Mouse (Mus musculus) MEL (cell line): ENCODE results near the gene Rph3al. TPM values are rescaled to one million over a fixed set of nuclear protein-coding genes. Genes with fewer than 3 reads are reported as not detected.

Experiments used
- DNase-seq: peaks from one replicate; pipeline ENCODE4 v3.0.0; 2011; ENCODE audit warnings: low read depth, low spot score
- H3K27ac ChIP-seq: 2 replicates; pipeline ENCODE4 v1.5.1; 2012; ENCODE audit warnings: low read depth, mild to moderate bottlenecking, control low read depth, low read length, moderate library complexity; ENCODE audit not compliant: control insufficient read depth
- H3K27me3 ChIP-seq, 2 experiments: fragments of 150-350 bp in 1 of 2; sonication (generic) in 1 of 2; 2 replicates each; pipeline ENCODE4 v1.6.1; 2012; ENCODE audit warnings: low read length in 2 of 2, mild to moderate bottlenecking in 2 of 2, improper control_type of control experiment in 1 of 2, moderate library complexity in 1 of 2; ENCODE audit not compliant: insufficient read depth in 2 of 2, control insufficient read depth in 1 of 2
- H3K36me3 ChIP-seq, 2 experiments: 2 replicates each; pipeline ENCODE4 v1.6.1; 2012 to 2014; ENCODE audit warnings: low read length in 2 of 2, improper control_type of control experiment in 1 of 2, inconsistent platforms in 1 of 2, mild to moderate bottlenecking in 1 of 2; ENCODE audit not compliant: insufficient read depth in 2 of 2, control insufficient read depth in 1 of 2
- H3K4me1 ChIP-seq, 2 experiments: fragments of 150-350 bp in 1 of 2; sonication (generic) in 1 of 2; 2 replicates each; pipeline ENCODE4 v1.6.1; 2012; ENCODE audit warnings: low read length in 2 of 2, improper control_type of control experiment in 1 of 2, mild to moderate bottlenecking in 1 of 2; ENCODE audit not compliant: insufficient read depth in 2 of 2, control insufficient read depth in 1 of 2
- H3K4me3 ChIP-seq, 2 experiments: fragments of 150-350 bp in 1 of 2; sonication (generic) in 1 of 2; 2 replicates each; pipeline ENCODE4 v1.5.1; 2012; ENCODE audit warnings: low read depth in 2 of 2, low read length in 2 of 2, mild to moderate bottlenecking in 2 of 2, moderate library complexity in 2 of 2, control low read depth in 1 of 2, improper control_type of control experiment in 1 of 2; ENCODE audit not compliant: control insufficient read depth in 1 of 2, insufficient read depth in 1 of 2
- H3K79me2 ChIP-seq: 2 replicates; pipeline ENCODE4 v1.6.1; 2012; ENCODE audit warnings: mild to moderate bottlenecking, low read length, moderate library complexity; ENCODE audit not compliant: control insufficient read depth, poor library complexity, insufficient read depth
- H3K9ac ChIP-seq: 2 replicates; pipeline ENCODE4 v1.6.1; 2012; ENCODE audit warnings: low read depth, mild to moderate bottlenecking, control low read depth, low read length, moderate library complexity; ENCODE audit not compliant: control insufficient read depth, poor library complexity, severe bottlenecking
- H3K9me3 ChIP-seq: fragments of 150-350 bp; sonication (generic); replicated peaks from 2 replicates; pipeline ENCODE4 v1.6.1; 2012; ENCODE audit warnings: mild to moderate bottlenecking, low read length, improper control_type of control experiment, moderate library complexity; ENCODE audit not compliant: insufficient read depth
- CHD1 ChIP-seq: IDR thresholded peaks from 2 replicates; pipeline ENCODE4 v1.6.1; 2012; ENCODE audit warnings: low read depth, mild to moderate bottlenecking, inconsistent platforms, low read length, improper control_type of control experiment
- CHD2 ChIP-seq: IDR thresholded peaks from 2 replicates; pipeline ENCODE4 v1.6.1; 2011; ENCODE audit warnings: low read length, improper control_type of control experiment
- CTCF ChIP-seq, 3 experiments: IDR thresholded peaks in 2 of 3; conservative IDR thresholded peaks in 1 of 3; 2 replicates each; pipeline ENCODE4 v1.5.1; 2011 to 2012; ENCODE audit warnings: low read length in 3 of 3, low read depth in 2 of 3, mild to moderate bottlenecking in 2 of 3, improper control_type of control experiment in 1 of 3, inconsistent platforms in 1 of 3, mixed read lengths in 1 of 3, moderate library complexity in 1 of 3; ENCODE audit not compliant: control insufficient read depth in 1 of 3, insufficient read depth in 1 of 3, poor library complexity in 1 of 3, severe bottlenecking in 1 of 3
- EP300 ChIP-seq, 2 experiments: IDR thresholded peaks; 2 replicates each; pipeline ENCODE4 v1.6.1; 2011; ENCODE audit warnings: improper control_type of control experiment in 2 of 2, low read length in 2 of 2, low read depth in 1 of 2, mild to moderate bottlenecking in 1 of 2
- ETS1 ChIP-seq: IDR thresholded peaks from 2 replicates; pipeline ENCODE4 v1.6.1; 2012; ENCODE audit warnings: low read depth, mild to moderate bottlenecking, inconsistent platforms, low read length, improper control_type of control experiment, moderate library complexity
- GATA1 ChIP-seq: IDR thresholded peaks from 2 replicates; pipeline ENCODE4 v1.6.1; 2011; ENCODE audit warnings: low read depth, low read length, improper control_type of control experiment
- JUND ChIP-seq: IDR thresholded peaks from 2 replicates; pipeline ENCODE4 v1.6.1; 2011; ENCODE audit warnings: low read depth, mild to moderate bottlenecking, improper control_type of control experiment, low read length
- KAT2A ChIP-seq: conservative IDR thresholded peaks from 2 replicates; pipeline ENCODE4 v1.6.1; 2012; ENCODE audit warnings: low read depth, low read length, improper control_type of control experiment, inconsistent platforms
- MAX ChIP-seq: IDR thresholded peaks from 2 replicates; pipeline ENCODE4 v1.6.1; 2011; ENCODE audit warnings: low read length, improper control_type of control experiment
- MAZ ChIP-seq: IDR thresholded peaks from 2 replicates; pipeline ENCODE4 v1.6.1; 2012; ENCODE audit warnings: low read depth, mild to moderate bottlenecking, inconsistent platforms, low read length, improper control_type of control experiment
- MEF2A ChIP-seq: IDR thresholded peaks from 2 replicates; pipeline ENCODE4 v1.6.1; 2014; ENCODE audit warnings: low read depth, mild to moderate bottlenecking, inconsistent platforms, low read length, improper control_type of control experiment; ENCODE audit not compliant: poor library complexity, insufficient replicate concordance, severe bottlenecking; ENCODE audit errors: extremely low read depth
- NRF1 ChIP-seq: IDR thresholded peaks from 2 replicates; pipeline ENCODE4 v1.6.1; 2014; ENCODE audit warnings: low read depth, mild to moderate bottlenecking, inconsistent platforms, low read length, improper control_type of control experiment, moderate library complexity; ENCODE audit not compliant: poor library complexity, insufficient read depth, severe bottlenecking
- POLR2A ChIP-seq, 2 experiments: IDR thresholded peaks; 2 replicates each; pipeline ENCODE4 v1.6.1; 2011 to 2012; ENCODE audit warnings: low read length in 2 of 2, mild to moderate bottlenecking in 2 of 2, control low read depth in 1 of 2, improper control_type of control experiment in 1 of 2, low read depth in 1 of 2, moderate library complexity in 1 of 2; ENCODE audit not compliant: control insufficient read depth in 1 of 2, insufficient read depth in 1 of 2, poor library complexity in 1 of 2
- POLR2AphosphoS2 ChIP-seq: IDR thresholded peaks from 2 replicates; pipeline ENCODE4 v1.6.1; 2011; ENCODE audit warnings: low read length, improper control_type of control experiment
- POLR2AphosphoS5 ChIP-seq: IDR thresholded peaks from 2 replicates; pipeline ENCODE4 v1.6.1; 2012; ENCODE audit warnings: low read depth, borderline replicate concordance, mild to moderate bottlenecking, inconsistent platforms, low read length, moderate library complexity, mixed read lengths
- SMC3 ChIP-seq: IDR thresholded peaks from 2 replicates; pipeline ENCODE4 v1.6.1; 2011; ENCODE audit warnings: low read depth, low read length, improper control_type of control experiment
- TBP ChIP-seq: IDR thresholded peaks from 2 replicates; pipeline ENCODE4 v1.8.0; 2011; ENCODE audit warnings: low read depth, low read length, improper control_type of control experiment
- TCF12 ChIP-seq: IDR thresholded peaks from 2 replicates; pipeline ENCODE4 v1.6.1; 2014; ENCODE audit warnings: low read depth, mild to moderate bottlenecking, inconsistent platforms, low read length, improper control_type of control experiment, moderate library complexity
- UBTF ChIP-seq: IDR thresholded peaks from 2 replicates; pipeline ENCODE4 v1.6.1; 2012; ENCODE audit warnings: low read depth, mild to moderate bottlenecking, inconsistent platforms, low read length, improper control_type of control experiment, moderate library complexity, borderline replicate concordance; ENCODE audit not compliant: insufficient read depth
- USF2 ChIP-seq, 2 experiments: IDR thresholded peaks; 2 replicates each; pipeline ENCODE4 v1.6.1; 2011 to 2012; ENCODE audit warnings: improper control_type of control experiment in 2 of 2, low read length in 2 of 2, borderline replicate concordance in 1 of 2, inconsistent platforms in 1 of 2, low read depth in 1 of 2, mild to moderate bottlenecking in 1 of 2; ENCODE audit not compliant: insufficient read depth in 1 of 2
- ZC3H11A ChIP-seq: IDR thresholded peaks from 2 replicates; pipeline ENCODE4 v1.6.1; 2012; ENCODE audit warnings: low read depth, mild to moderate bottlenecking, inconsistent platforms, low read length, improper control_type of control experiment
- ZNF384 ChIP-seq: IDR thresholded peaks from 2 replicates; pipeline ENCODE4 v1.6.1; 2012; ENCODE audit warnings: low read depth, mild to moderate bottlenecking, inconsistent platforms, low read length, improper control_type of control experiment
- polyA plus RNA-seq, 2 experiments: library from polyadenylated mRNA; stranded (reverse) in 1 of 2; unstranded in 1 of 2; fragments of >175 nt in 1 of 2; fragments of >200 nt in 1 of 2; gene quantifications; 2 replicates each; pipeline versions ENCODE4 v1.2.1 to v1.2.4; 2012; ENCODE audit warnings: low replicate concordance in 2 of 2, low read depth in 1 of 2; ENCODE audit not compliant: insufficient read length in 2 of 2, insufficient read depth in 1 of 2, missing spikeins in 1 of 2
- total RNA-seq: library from RNA; depleted of rRNA; stranded (reverse); fragments of 300-350 nt; gene quantifications from 2 replicates; pipeline ENCODE4 v1.2.3, GENCODE M21; 2012

Rph3al gene
- total and polyA plus RNA-seq, 3 experiments, result 9.4 to 23.0 TPM; not detected in 1

DNA sequence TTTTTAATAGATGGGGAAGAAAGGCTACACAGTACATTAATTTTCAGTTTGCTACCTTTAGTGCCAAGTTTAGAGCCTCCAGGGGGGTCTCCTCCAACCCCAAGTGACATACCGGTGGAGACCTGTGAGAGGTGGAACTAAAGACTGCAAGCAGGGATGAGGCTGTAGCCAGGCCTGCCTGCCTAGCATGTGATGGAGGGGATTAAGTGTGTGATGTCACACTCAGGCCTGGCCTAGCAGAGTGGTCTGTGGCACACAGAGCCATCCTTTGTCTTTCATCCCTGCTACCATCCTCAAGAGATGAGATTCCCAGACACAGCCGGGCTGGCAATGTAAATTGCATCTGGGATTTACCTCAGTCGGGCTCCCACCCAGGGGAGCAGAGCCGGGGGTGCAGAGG, 67.3 kb downstream of the Rph3al start:
- Histone ChIP-seq H3K27me3 (no peaks in the 10 kb centered on the region), H3K79me2 (no peaks in the 10 kb centered on the region), H3K36me3 (peaks cover 0 to 5% of the 10 kb centered on the region in 2 experiments; a peak in 2 of 4 replicates), H3K27ac (no peak overlapping the region), H3K4me1 (peaks cover 2 to 6% of the 10 kb centered on the region in 2 experiments; a peak in 2 of 4 replicates), H3K9me3 (no peaks in the 10 kb centered on the region), H3K9ac (no peak overlapping the region)
- DNase-seq, result no peak
- no peak for TF ChIP-seq CHD1
- no peak for TF ChIP-seq MAZ
- no peak for TF ChIP-seq POLR2AphosphoS2
- no peak for TF ChIP-seq SMC3
- no peak for TF ChIP-seq TCF12
- TF ChIP-seq CHD2, result no peak
- TF ChIP-seq EP300 (IDR thresholded peaks at IDR 0.05; ENCODE audit: low read depth in 1 of 2, low read length in 2 of 2), result no peak
- no peak for TF ChIP-seq GATA1
- no peak for TF ChIP-seq TBP
- no peak for TF ChIP-seq MAX
- TF ChIP-seq ZC3H11A, result no peak
- no peak for TF ChIP-seq POLR2AphosphoS5
- TF ChIP-seq POLR2A (IDR thresholded peaks at IDR 0.05; ENCODE audit: control insufficient read depth in 1 of 2, insufficient read depth in 1 of 2, low read depth in 1 of 2, low read length in 2 of 2, poor library complexity in 1 of 2), result no peak
- TF ChIP-seq, all 39 proteins: peak for 0
- no peak overlapping the region for H3K4me3 ChIP-seq

DNA sequence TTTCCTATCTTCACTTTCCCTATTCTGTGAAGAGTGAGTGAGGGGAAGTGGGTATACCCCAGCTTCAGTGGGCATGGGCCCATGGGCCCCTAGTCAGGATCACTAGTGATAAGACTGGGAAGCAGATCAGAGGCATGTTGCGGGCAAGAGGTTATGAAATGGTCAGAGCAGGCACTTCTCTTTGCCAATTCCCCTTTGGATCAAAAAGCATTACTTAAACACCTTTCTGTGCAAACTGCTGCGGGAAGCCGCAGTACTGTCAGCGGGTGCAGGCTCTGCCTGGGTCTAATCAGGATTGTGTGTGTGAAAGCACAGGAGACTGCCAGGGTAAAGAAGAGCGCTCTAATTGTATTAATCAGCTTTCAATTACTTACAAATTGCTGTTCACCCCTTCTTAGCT, 67.8 kb downstream of the Rph3al start:
- H3K27me3 ChIP-seq, result no peaks in the 10 kb centered on the region

More for the DNA sequence above, 67.8 kb downstream of the Rph3al start:
- H3K9me3 ChIP-seq, result no peaks in the 10 kb centered on the region
- TF ChIP-seq MEF2A (no peak), USF2 (IDR thresholded peaks at IDR 0.05; ENCODE audit: borderline replicate concordance in 1 of 2, insufficient read depth in 1 of 2, low read depth in 1 of 2, low read length in 2 of 2) (no peak), CTCF (IDR thresholded peaks at IDR 0.05 in 2 of 3, conservative IDR thresholded peaks at IDR 0.05 in 1 of 3; ENCODE audit: control insufficient read depth in 1 of 3, insufficient read depth in 1 of 3, low read depth in 2 of 3, low read length in 3 of 3, poor library complexity in 1 of 3, severe bottlenecking in 1 of 3) (no peak), KAT2A (no peak), NRF1 (no peak), MAZ (no peak), JUND (no peak), ZNF384 (no peak), UBTF (no peak), CHD1 (no peak), ETS1 (no peak)
- no peak overlapping the region for H3K4me3 ChIP-seq
- H3K4me1 ChIP-seq, result 0 out of 4 replicates have a peak, but pooled peaks cover 0 to under 1% of the 10 kb centered on the region in 2 experiments
- no peaks in the 10 kb centered on the region; a peak in 1 of 4 replicates for H3K36me3 ChIP-seq
- DNase-seq, result no peak
- no peaks in the 10 kb centered on the region for H3K79me2 ChIP-seq
- H3K27ac ChIP-seq, result no peak overlapping the region
- H3K9ac ChIP-seq, result no peak overlapping the region
